Mouse (Mus musculus): ENCODE measurements around the gene Avil.

The Avil gene

GRCm38 (mm10) chr10:126980933-126981530 is 19.5 kb upstream of the Avil start:
- no peak for DNase-seq (ENCODE audit: low read depth, low spot score)

GRCm38 (mm10) chr10:126981746-126982145 is 18.8 kb upstream of the Avil start:
- no peak for DNase-seq (ENCODE audit: low read depth, low spot score)

DNA sequence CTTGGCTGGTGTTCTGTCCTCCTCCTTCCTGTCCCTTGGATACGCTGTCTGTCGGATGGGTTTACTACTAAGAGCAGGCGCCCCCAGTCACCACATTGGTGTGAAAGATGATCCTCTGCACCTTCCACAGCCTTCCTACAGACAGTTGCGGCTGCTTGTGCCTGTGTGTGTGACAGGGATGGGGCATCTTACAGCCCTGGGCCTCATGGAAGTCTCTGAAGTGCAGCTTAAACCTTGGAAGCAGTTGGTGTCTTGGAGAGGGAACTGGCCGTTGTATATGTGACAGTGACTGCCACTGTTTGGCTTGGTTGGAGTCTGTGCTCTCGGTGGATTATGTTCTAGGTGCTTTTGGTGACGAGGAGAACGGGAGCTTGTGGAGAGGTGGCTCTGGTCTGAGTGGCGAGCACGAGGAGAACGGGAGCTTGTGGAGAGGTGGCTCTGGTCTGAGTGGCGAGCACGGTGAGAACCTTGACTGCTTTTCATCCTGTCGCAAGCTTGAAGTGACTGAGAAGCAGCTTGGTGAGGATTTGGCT is 17.2 kb upstream of the Avil start:
- DNase-seq (ENCODE audit: low read depth, low spot score), result no peak

DNA sequence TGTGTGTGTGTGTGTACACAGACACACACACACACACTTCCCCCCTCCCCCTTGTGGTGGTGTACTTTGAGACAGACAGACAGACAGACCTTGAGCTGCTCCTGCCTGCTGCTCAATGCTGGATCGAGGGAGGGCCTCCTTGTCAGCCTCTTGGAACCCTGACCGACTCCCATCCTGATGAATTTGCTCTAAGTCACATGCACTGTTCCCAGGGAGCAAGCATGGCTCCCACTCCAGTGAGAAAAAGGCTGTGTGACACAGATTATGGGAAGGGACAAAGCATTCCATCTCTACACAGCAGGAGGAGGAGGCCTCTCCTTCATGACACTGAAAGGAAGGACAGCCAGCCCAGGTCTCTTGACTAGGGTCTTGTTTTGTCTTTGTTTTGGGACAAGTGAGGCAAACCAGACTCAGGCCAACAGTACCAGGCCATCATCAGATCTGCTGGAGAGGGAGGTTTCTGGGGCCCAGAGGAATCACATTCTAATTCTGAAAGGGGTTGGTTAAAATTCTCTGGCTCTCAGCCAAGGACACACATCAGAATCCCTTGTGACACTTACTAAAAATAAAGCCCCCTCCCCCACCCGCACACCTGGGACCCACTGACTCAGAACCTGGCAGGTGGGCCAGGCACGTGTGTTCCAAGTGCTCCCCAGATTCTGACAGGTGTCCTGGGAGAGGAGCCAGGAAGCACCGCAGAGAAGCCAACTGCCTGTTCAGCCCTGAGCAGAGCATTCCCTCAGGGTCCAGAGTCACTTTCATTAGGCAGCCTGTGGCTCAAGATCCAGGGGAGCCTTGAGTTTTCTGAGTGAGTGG is 16.1 kb upstream of the Avil start:
- DNase-seq (ENCODE audit: low read depth, low spot score), result no peak

GRCm38 (mm10) chr10:126985127-126985526 is 15.4 kb upstream of the Avil start:
- no peak for DNase-seq (ENCODE audit: low read depth, low spot score)

DNA sequence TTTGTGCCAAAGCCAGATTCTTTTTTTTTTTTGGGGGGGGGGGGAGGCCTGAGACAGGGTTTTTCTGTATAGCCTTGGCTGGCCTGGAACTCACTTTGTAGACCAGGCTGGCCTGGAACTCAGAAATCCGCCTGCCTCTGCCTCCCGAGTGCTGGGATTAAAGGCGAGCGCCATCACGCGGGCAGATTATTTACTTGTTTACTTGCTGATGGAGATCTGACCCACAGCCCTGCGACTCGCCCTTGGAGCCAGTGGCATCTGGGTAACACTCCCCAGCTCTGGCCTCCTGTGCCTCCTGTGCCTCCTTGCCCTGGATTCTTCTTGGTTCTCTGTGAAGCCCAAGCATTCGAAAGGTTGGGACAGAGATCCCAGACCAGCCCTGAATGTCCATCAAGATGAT is 14.9 kb upstream of the Avil start:
- DNase-seq (ENCODE audit: low read depth, low spot score), result no peak

GRCm38 (mm10) chr10:126986541-126986961 is 14.0 kb upstream of the Avil start:
- DNase-seq (ENCODE audit: low read depth, low spot score), result peak; percentile 51

GRCm38 (mm10) chr10:126987183-126988118 is 13.1 kb upstream of the Avil start:
- peak; percentile 89 for DNase-seq (ENCODE audit: low read depth, low spot score)

DNA sequence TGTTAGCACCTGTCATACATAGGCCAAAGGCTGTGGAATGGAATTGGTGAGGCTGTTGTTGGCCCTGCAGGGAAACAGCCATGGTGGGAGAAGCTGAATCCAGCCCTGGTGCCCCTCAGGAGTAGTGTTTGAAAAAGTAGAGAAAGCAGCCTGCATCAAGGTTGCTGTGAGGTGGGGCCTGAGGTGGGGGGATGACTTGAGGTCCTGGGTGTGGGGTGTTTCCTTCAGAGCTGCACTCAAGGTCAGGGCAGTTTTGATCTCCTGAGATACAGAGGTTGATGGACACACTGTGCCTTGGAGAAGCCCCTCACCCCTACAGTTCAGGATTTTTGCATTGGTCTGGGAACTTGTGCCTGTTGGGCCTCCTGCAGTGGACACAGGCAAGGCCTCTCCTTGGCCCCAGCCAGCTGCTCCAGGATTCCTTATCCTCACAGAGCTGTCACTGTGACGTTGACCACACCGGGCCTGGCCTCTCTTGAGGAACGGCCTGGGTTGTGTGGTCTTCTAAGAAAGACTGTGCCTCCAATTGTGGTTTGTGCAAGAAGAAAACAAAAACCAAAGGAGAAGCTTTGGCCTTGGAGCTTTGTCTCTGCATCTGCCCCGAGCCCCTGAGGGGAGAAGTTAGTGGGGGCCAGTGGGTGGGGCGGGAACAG is 11.9 kb upstream of the Avil start:
- DNase-seq (ENCODE audit: low read depth, low spot score), result peak; percentile 55

DNA sequence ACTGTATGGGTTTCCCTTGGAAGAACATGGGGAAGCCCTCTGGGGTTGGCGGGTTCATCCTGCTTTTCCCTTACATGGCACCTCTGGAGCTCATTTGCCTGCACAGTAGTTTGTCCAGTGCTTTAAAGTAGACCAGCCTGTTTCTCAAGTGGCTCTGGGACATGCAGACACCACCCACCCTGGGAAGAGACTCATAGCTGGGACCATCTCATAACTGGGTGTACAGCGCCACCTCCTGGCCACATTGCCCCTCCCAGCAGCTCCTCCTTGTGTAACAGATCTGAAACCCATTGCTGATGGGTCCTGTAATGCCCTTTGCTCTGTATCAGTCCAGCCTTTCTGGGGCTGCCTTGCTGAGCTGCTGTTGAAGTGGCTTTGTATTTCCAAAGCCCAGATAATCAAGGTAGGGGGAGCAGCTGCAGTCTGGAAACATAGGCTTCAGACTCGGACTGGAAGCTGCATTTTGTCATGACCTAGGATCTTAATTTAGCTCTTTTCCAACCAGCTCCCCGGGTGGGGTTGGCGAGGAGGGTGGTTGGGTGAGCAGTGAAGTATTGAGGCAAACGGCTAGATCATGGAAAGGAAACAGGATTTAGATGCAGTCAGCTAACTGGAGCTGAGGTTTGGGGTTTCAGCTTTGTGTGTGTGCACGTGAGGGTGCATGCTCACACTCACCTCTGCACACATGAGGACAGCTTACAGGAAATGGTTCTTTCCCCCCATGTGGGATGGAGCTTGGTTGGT is 10.0 kb upstream of the Avil start:
- DNase-seq (ENCODE audit: low read depth, low spot score), result peak; percentile 92

- no peak for DNase-seq (ENCODE audit: low read depth, low spot score)
Measured at GRCm38 (mm10) chr10:126991676-126992075, 8.8 kb upstream of the Avil start.

- DNase-seq (ENCODE audit: low read depth, low spot score), result no peak
Measured at GRCm38 (mm10) chr10:126993621-126994020, 6.9 kb upstream of the Avil start.

GRCm38 (mm10) chr10:126997340-126998113 is 3.0 kb upstream of the Avil start:
- DNase-seq (ENCODE audit: low read depth, low spot score), result no peak

DNA sequence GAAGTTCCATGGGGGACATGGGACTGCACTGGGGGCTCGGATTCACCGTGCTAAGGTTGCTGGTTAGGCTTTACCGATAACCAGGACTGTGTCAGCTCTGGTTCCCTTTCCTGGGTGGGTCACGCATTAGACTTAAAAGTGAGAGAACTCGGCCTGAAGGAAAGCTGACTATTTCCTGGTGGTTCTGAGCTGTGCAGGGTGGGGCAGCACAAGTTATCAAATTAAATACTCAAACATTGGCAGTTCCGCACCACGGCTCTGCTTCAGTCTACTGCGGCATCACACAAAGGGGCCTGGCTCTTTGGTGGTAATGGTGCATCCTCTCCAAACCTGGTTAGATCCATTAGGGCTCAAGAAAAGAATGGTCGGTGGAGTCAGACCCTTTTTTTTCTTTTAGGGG is 788 bp downstream of the Avil start:
- no peak for DNase-seq (ENCODE audit: low read depth, low spot score)

DNA sequence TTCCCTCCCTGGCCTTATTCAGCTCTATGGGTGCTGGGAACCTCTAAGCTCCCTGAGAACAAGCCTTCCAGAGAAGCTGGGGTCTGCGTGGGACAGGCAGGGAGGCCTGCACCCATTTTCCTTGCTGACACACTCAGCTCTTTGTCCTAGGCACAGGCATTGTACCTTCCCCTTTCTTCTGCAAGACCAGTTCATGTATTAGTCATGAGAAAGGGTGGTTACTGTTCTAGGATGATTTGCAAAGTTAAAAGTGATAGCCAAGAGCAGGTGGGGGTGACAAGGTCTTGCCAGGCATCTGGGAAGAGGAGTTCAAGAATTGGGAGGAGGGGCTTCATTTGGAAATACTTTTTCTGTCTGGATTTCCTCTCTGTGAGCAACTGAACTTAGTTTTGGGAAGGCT is 1.5 kb downstream of the Avil start:
- no peak for DNase-seq (ENCODE audit: low read depth, low spot score)

DNA sequence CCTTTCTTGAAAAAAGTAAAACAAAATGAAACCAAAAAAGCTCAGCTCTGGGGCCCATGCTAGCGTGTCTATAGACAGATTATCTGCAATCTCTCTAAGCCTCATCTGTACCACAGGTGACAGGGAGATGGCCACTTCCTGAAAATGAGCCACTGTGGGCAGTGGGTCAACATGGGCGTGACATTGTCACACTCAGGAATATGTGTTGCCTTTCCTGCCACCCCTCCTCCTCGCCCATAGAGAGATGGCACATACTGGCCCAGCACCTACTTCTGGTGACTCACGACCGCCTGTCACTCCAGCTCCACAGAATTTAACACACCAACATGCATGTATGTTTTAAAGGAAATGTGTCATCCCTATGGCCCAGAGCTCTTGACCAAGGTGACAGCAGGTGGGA is 2.3 kb downstream of the Avil start:
- no peak for DNase-seq (ENCODE audit: low read depth, low spot score)

DNA sequence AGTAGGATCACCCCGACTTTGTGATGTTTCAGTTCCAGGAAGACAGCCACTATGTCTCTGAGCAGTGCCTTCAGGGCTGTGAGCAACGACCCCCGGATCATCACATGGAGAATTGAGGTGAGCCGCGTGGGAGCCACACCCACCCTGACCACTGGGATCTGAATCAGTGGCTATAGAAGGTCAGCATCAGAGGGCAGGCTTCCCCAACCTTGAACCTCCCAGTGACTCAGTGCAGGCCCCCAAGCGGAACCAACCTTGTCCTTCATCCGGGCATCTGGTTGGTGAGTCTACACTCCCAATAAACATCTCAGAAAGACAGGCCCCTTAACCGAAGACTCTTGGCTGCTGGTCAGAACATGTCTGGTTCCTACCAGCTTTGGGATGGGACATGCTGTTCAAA is 2.8 kb downstream of the Avil start:
- no peak for DNase-seq (ENCODE audit: low read depth, low spot score)

DNA sequence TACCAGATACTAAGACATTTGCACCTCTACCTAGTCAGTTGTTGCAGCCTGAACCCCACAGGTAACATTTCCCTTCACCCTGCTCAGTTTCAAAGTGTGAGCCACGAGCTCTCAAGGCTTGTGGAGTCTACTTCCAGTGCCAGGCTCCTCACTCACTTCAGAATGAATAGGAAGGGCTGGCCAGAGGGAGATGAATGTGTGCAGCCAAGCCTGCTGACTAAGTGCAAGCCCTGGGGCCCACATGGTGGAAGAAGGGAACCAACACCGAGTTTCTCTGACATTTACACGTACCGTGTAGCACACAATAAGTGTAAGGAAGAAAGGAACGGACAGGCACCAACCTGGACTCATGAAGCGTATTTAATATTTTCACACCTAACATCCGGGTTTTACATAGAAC is 3.3 kb downstream of the Avil start:
- no peak for DNase-seq (ENCODE audit: low read depth, low spot score)

DNA sequence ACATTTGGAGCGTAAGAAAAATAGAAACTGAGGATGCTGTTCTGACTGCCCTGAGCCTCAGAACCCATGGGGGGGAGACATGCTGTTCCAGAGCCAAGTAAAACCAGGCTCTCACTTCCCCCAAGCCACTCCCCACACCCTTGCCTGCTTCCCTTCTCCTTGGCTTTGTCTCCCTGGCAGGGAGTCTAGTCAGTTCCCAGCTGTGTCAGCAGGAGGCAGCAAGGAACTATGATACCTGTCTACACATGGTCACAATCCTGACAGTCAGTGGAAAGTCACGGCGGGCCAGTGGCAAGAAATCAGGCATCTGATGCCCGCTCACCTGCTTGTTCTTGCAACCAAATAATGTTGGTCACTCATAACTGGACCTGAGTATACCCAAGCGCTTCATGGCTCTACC is 16.0 kb downstream of the Avil start:
- DNase-seq (ENCODE audit: low read depth, low spot score), result peak; percentile 78

- no peak for DNase-seq (ENCODE audit: low read depth, low spot score)
Measured at GRCm38 (mm10) chr10:127017071-127017470, 16.6 kb downstream of the Avil start.

All from ES-CJ7 (cell line).